Mouse (Mus musculus): ENCODE data around the gene Phc2. TPM values are rescaled to one million over a fixed set of nuclear protein-coding genes. Genes with fewer than 3 reads are reported as not detected.
"Not testable (repeated sequence)": the region's sequence is repeated elsewhere in the genome, so short reads cannot be mapped to it uniquely, and the experiment has no call there.

Gene Phc2
- polyA plus RNA-seq, 1 experiment from 2014 or later: 28.5 TPM

- H3K36me3 ChIP-seq: no peaks in the 10 kb centered on the region
- no peak overlapping the region for H3K9ac ChIP-seq
- H3K4me3 ChIP-seq: no peak overlapping the region
- no peak overlapping the region for H3K4me2 ChIP-seq
- no peak overlapping the region for H3K27ac ChIP-seq
- WGBS: 9% methylated on average over 7 of the region's 7 CpGs
- no peak for ATAC-seq (replicated peaks; ENCODE audit: insufficient number of reproducible peaks, insufficient read depth, low FRiP score, low read depth)
- H3K4me1 ChIP-seq (replicated peaks): peaks cover 14% of the 10 kb centered on the region
- no peaks in the 10 kb centered on the region for H3K27me3 ChIP-seq
- H3K9me3 ChIP-seq (replicated peaks): no peaks in the 10 kb centered on the region
These were observed 7.7 kb upstream of the Phc2 start for GRCm38 (mm10) chr4:128646762-128647161.

- no peak for ATAC-seq (replicated peaks; ENCODE audit: insufficient number of reproducible peaks, insufficient read depth, low FRiP score, low read depth)
- Histone ChIP-seq H3K36me3 (no peaks in the 10 kb centered on the region), H3K4me2 (no peak overlapping the region), H3K9me3 (replicated peaks) (no peaks in the 10 kb centered on the region), H3K4me1 (replicated peaks) (peaks cover 6% of the 10 kb centered on the region), H3K9ac (no peak overlapping the region), H3K27ac (no peak overlapping the region), H3K27me3 (no peaks in the 10 kb centered on the region), H3K4me3 (no peak overlapping the region)
- WGBS: 56% methylated on average over 8 of the region's 8 CpGs
These were observed 5.8 kb upstream of the Phc2 start for GRCm38 (mm10) chr4:128648567-128649255.

- H3K4me2 ChIP-seq: no peak overlapping the region
- H3K9ac ChIP-seq: no peak overlapping the region
- no peaks in the 10 kb centered on the region for H3K9me3 ChIP-seq (replicated peaks)
- H3K4me3 ChIP-seq: no peak overlapping the region
- no peak for ATAC-seq (replicated peaks; ENCODE audit: insufficient number of reproducible peaks, insufficient read depth, low FRiP score, low read depth)
- H3K36me3 ChIP-seq: no peaks in the 10 kb centered on the region
- H3K27ac ChIP-seq: no peak overlapping the region
- H3K27me3 ChIP-seq: peaks cover 11% of the 10 kb centered on the region
- 66% methylated on average over 3 of the region's 3 CpGs for WGBS
- peaks cover 20% of the 10 kb centered on the region for H3K4me1 ChIP-seq (replicated peaks)
These were observed 3.0 kb upstream of the Phc2 start for GRCm38 (mm10) chr4:128651530-128651929.

GRCm38 (mm10) chr4:128652584-128653298 is 1.8 kb upstream of the Phc2 start:
- ATAC-seq (replicated peaks; ENCODE audit: insufficient number of reproducible peaks, insufficient read depth, low FRiP score, low read depth): no peak

GRCm38 (mm10) chr4:128655446-128655845 is 944 bp downstream of the Phc2 start:
- WGBS: 12% methylated on average over 12 of the region's 12 CpGs
- peak overlapping the region; percentile 68 for H3K9ac ChIP-seq
- peaks cover 15% of the 10 kb centered on the region; the same call in 1 of the 2 replicates for H3K4me1 ChIP-seq (replicated peaks)
- ATAC-seq (replicated peaks; ENCODE audit: insufficient number of reproducible peaks, insufficient read depth, low FRiP score, low read depth): no peak
- H3K27ac ChIP-seq: no peak overlapping the region
- H3K4me2 ChIP-seq: peak overlapping the region; percentile 100
- no peaks in the 10 kb centered on the region for H3K36me3 ChIP-seq
- peaks cover 21% of the 10 kb centered on the region for H3K27me3 ChIP-seq
- H3K9me3 ChIP-seq (replicated peaks): no peaks in the 10 kb centered on the region
- H3K4me3 ChIP-seq: peak overlapping the region; percentile 75

More at GRCm38 (mm10) chr4:128652584-128653298, 1.8 kb upstream of the Phc2 start:
- Histone ChIP-seq H3K4me3 (no peak overlapping the region), H3K27ac (0 out of 2 replicates have a peak overlapping the region, but pooled peaks have one; percentile 7), H3K4me1 (replicated peaks) (peaks cover 15% of the 10 kb centered on the region; the same call in 1 of the 2 replicates), H3K27me3 (peaks cover 21% of the 10 kb centered on the region), H3K36me3 (no peaks in the 10 kb centered on the region), H3K9me3 (replicated peaks) (no peaks in the 10 kb centered on the region), H3K9ac (no peak overlapping the region), H3K4me2 (no peak overlapping the region)
- 31% methylated on average over 5 of the region's 5 CpGs for WGBS

DNA sequence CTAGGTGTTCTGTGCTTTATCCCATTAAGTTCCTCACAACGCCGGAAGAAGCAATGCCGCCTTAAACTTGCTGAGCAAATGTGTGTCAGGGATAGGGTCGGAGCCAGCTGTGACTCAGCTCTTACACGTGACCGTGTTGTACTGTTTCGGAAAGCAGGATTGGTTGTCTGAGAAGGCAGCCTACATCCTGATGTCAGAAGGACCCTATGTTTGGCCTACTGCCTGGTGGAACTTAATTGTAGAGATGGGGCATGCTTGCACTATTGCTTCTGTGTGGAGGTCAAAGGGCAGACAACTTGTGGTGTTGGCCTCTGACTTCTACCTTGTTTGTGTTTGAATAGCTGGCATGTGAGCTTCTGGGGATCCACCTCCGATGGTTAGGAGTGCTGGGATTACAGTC is 5.7 kb downstream of the Phc2 start:
- Histone ChIP-seq H3K9ac (no peak overlapping the region), H3K9me3 (replicated peaks) (no peaks in the 10 kb centered on the region), H3K27ac (no peak overlapping the region), H3K4me1 (replicated peaks) (peaks cover 8% of the 10 kb centered on the region; the same call in 1 of the 2 replicates), H3K36me3 (no peaks in the 10 kb centered on the region), H3K27me3 (peaks cover 21% of the 10 kb centered on the region), H3K4me2 (no peak overlapping the region), H3K4me3 (no peak overlapping the region)
- 82% methylated on average over 8 of the region's 8 CpGs for WGBS
- no peak for ATAC-seq (replicated peaks; ENCODE audit: insufficient number of reproducible peaks, insufficient read depth, low FRiP score, low read depth)

DNA sequence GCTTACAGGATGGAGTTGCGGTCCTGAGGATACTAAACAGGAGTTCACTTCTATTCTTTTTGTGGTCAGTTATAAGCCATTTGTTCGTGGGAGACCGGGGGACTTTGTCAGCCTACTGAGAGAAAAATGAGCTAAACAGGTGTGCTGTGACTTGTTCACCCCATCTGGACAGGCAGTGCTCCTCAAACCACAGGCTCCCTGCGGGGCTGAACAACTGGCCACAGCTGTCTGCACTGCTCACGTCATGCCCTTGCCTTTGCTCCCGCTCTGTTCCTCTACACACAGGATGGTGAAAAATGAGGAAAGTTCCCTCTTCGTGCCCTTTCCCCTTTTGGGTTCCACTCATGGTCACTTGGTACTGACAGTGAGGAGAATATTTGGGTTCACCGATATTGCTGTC is 6.6 kb downstream of the Phc2 start:
- WGBS: 87% methylated on average over 8 of the region's 8 CpGs
- ATAC-seq (replicated peaks; ENCODE audit: insufficient number of reproducible peaks, insufficient read depth, low FRiP score, low read depth): no peak
- H3K9ac ChIP-seq: no peak overlapping the region

DNA sequence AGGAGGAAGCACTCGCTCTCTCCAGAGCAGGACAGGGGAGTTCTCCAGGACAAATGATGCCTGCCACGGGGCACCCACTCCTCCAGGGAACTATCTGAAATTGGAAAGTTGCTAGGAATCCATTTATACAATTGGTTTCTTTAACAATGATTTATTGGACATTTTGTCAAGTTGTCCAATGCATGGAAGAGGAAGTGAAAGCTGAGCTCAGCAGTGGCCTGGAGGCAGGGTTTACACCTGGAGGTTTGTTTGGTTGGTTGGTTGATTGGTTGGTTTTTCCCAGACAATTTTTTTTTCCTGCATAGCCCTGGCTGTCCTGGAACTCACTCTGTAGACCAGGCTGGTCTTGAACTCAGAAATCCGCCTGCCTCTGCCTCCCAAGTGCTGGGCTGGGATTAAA is 9.5 kb downstream of the Phc2 start:
- no peak for ATAC-seq (replicated peaks; ENCODE audit: insufficient number of reproducible peaks, insufficient read depth, low FRiP score, low read depth)
- H3K4me1 ChIP-seq (replicated peaks): no peaks in the 10 kb centered on the region
- no peak overlapping the region for H3K9ac ChIP-seq
- H3K9me3 ChIP-seq (replicated peaks): no peaks in the 10 kb centered on the region
- no peaks in the 10 kb centered on the region for H3K27me3 ChIP-seq
- H3K27ac ChIP-seq: no peak overlapping the region
- no peaks in the 10 kb centered on the region for H3K36me3 ChIP-seq
- no peak overlapping the region for H3K4me2 ChIP-seq
- WGBS: 72% methylated on average over 3 of the region's 3 CpGs
- H3K4me3 ChIP-seq: no peak overlapping the region

More for the DNA sequence above, 6.6 kb downstream of the Phc2 start:
- Histone ChIP-seq H3K27ac (no peak overlapping the region), H3K9me3 (replicated peaks) (no peaks in the 10 kb centered on the region), H3K27me3 (peaks cover 14% of the 10 kb centered on the region), H3K4me3 (no peak overlapping the region), H3K36me3 (no peaks in the 10 kb centered on the region), H3K4me1 (replicated peaks) (no peaks in the 10 kb centered on the region), H3K4me2 (no peak overlapping the region)

DNA sequence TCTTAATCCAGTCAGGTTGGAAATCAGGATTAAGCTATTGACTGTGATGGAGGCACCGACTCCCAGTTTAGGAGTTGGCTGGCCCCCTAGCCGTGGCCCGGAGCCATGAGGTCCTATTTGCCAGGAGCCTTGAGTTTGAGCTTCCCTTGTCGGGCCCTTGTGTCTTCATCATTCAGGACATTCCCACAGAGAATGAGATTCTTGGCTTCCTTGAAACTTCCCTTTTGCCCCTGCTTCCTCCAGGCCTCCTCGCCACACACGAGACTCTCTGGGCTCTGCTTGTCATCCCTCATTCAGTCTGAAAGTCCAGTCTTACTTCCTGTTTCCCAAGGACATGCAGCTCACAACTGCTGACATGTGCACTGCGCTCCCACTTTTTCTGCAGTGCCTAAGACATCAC is 11.9 kb downstream of the Phc2 start:
- not testable (repeated sequence) for H3K9ac ChIP-seq; H3K4me3 ChIP-seq; H3K4me2 ChIP-seq; H3K9me3 ChIP-seq (replicated peaks); H3K27me3 ChIP-seq; H3K36me3 ChIP-seq; ATAC-seq (replicated peaks; ENCODE audit: insufficient number of reproducible peaks, insufficient read depth, low FRiP score, low read depth); H3K4me1 ChIP-seq (replicated peaks); H3K27ac ChIP-seq
- 50% methylated on average over 7 of the region's 7 CpGs for WGBS

- H3K4me3 ChIP-seq; H3K27ac ChIP-seq; H3K9me3 ChIP-seq (replicated peaks); H3K4me1 ChIP-seq (replicated peaks); ATAC-seq (replicated peaks; ENCODE audit: insufficient number of reproducible peaks, insufficient read depth, low FRiP score, low read depth); H3K36me3 ChIP-seq; H3K9ac ChIP-seq; H3K27me3 ChIP-seq; H3K4me2 ChIP-seq: not testable (repeated sequence)
- 48% methylated on average over 4 of the region's 4 CpGs for WGBS
These were observed 12.7 kb downstream of the Phc2 start for GRCm38 (mm10) chr4:128667195-128667594.

DNA sequence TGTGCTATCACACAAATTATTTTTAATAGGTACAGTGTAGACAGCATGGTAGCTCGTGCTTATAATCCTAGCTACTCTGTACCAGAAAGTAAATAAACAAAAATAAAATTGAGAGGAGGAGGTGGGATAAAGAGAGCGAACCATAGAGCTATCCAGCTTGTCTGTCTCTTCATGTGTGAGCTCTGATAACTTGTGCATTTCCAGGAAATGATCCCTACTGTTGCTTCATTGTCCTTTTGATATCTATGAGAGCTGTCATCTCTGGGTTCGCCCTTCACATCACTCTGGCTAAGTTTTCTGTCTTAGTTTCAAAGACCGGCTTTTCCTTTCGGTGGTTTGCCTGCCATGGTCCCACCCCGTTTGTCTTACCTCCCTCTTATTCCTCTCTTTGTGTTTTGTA is 14.7 kb downstream of the Phc2 start:
- Histone ChIP-seq H3K9me3 (replicated peaks) (no peaks in the 10 kb centered on the region), H3K36me3 (no peaks in the 10 kb centered on the region), H3K27ac (no peak overlapping the region), H3K4me1 (replicated peaks) (peaks cover 3% of the 10 kb centered on the region; the same call in 1 of the 2 replicates), H3K4me2 (no peak overlapping the region), H3K4me3 (no peak overlapping the region), H3K27me3 (no peaks in the 10 kb centered on the region), H3K9ac (no peak overlapping the region)
- ATAC-seq (replicated peaks; ENCODE audit: insufficient number of reproducible peaks, insufficient read depth, low FRiP score, low read depth): no peak
- 69% methylated on average over 6 of the region's 6 CpGs for WGBS

Data from heart, embryonic 15.5 days (tissue).